Mouse (Mus musculus) hindbrain, embryonic 16.5 days (tissue): ENCODE measurements around the gene Fmod. TPM values are rescaled to one million over a fixed set of nuclear protein-coding genes. Genes with fewer than 3 reads are reported as not detected.
A peak's percentile ranks its signal among the peaks of the same experiment; 100 is the strongest.

ENCODE experiments used
- ATAC-seq: fragments of 200-750 bp; cut with Nextera tagmentation; 2 replicates; pipeline ENCODE4 v1.8.0; 2017; ENCODE audit warnings: moderate TSS enrichment, moderate library complexity
- H3K27ac ChIP-seq: fragments of 300-500 bp; sonication (generic); 2 replicates; pipeline ENCODE4 v1.5.1; 2014; ENCODE audit warnings: low read depth, mild to moderate bottlenecking, control low read depth, low read length, moderate library complexity
- H3K27me3 ChIP-seq: fragments of 300-500 bp; sonication (generic); replicated peaks from 2 replicates; pipeline ENCODE4 v1.6.1; 2014; ENCODE audit warnings: low read length; ENCODE audit not compliant: control insufficient read depth, insufficient read depth
- H3K36me3 ChIP-seq: fragments of 300-500 bp; sonication (generic); 2 replicates; pipeline ENCODE4 v1.6.1; 2014; ENCODE audit warnings: mild to moderate bottlenecking, low read length, moderate library complexity, mixed read lengths; ENCODE audit not compliant: control insufficient read depth, insufficient read depth
- H3K4me1 ChIP-seq: fragments of 300-500 bp; sonication (generic); 2 replicates; pipeline ENCODE4 v1.6.1; 2014; ENCODE audit warnings: low read depth, low read length; ENCODE audit not compliant: control insufficient read depth, insufficient read depth
- H3K4me2 ChIP-seq: fragments of 300-500 bp; sonication (generic); 2 replicates; pipeline ENCODE4 v1.6.1; 2014; ENCODE audit warnings: mild to moderate bottlenecking, low read length, control low read depth, moderate library complexity
- H3K4me3 ChIP-seq: fragments of 300-500 bp; sonication (generic); 2 replicates; pipeline ENCODE4 v1.5.1; 2014; ENCODE audit warnings: mild to moderate bottlenecking, low read length, control low read depth, moderate library complexity
- H3K9ac ChIP-seq: fragments of 300-500 bp; sonication (generic); 2 replicates; pipeline ENCODE4 v1.6.1; 2014; ENCODE audit warnings: low read depth, mild to moderate bottlenecking, control low read depth, low read length, moderate library complexity
- H3K9me3 ChIP-seq: fragments of 300-500 bp; sonication (generic); 2 replicates; pipeline ENCODE4 v1.6.1; 2014; ENCODE audit warnings: mild to moderate bottlenecking, low read length, moderate library complexity; ENCODE audit not compliant: control insufficient read depth
- WGBS: fragments of 180-500 bp; shearing (Covaris S2); extraction: QIAGEN DNeasy Blood & Tissue Kit; methylation state at CpG from one replicate; pipeline ENCODE4 v1.1.7; 2014; 5-methylcytosine and 5-hydroxymethylcytosine counted together
- polyA plus RNA-seq: library from polyadenylated mRNA; unstranded; fragments of >200 nt; fragmentation: Nextera tagmentation; extraction: Ambion mirVana; gene quantifications from 2 replicates; pipeline ENCODE4 v1.2.1, GENCODE M21; 2015

Fmod gene
- polyA plus RNA-seq, 1 experiment from 2014 or later = 11.8 TPM

DNA sequence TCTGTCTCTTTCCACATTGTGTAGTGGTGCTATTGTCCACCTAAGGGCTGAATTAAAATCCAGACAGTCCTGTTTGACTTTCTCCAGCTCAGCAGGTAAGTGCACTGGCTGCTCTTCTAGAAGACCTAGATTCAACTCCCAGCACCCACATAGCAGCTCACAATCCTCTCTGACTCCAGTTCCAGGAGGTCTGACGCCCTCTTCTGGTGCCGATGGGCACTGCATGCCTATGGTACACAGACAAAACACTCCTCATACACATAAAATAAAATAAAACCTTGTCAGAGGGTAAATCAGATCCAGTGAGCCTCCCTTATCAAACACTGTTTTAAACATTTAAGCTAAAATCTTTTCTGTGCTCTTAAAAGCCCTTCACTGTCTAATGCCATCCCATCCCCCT lies 562 bp upstream of the Fmod start:
- Histone ChIP-seq H3K9me3 (no peaks in the 10 kb centered on the region), H3K9ac (no peak overlapping the region), H3K4me1 (no peaks in the 10 kb centered on the region), H3K36me3 (no peaks in the 10 kb centered on the region), H3K27ac (no peak overlapping the region), H3K4me3 (no peak overlapping the region), H3K4me2 (no peak overlapping the region), H3K27me3 (no peaks in the 10 kb centered on the region)
- 50% methylated on average over 2 of the region's 2 CpGs for WGBS
- ATAC-seq = no peak

DNA sequence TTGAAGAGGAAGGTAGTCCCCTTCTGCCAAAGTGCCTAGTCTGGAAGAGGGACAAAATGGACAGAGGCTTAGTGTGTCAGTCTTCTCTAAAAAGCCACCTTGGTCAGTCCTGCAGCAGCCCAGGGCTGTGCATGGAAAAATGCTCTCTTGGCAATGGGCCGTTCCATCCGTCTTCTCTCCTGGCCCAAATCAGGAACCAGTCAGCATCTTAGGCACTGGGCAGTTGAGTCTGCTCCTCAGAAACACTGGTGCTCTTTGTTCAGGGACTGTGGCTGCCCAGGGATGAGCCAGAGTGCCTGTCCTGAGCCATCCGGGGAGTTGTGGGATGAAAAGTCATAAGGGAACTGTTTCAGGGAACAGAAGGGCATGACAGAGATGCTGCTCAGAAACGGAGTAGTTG lies 1.3 kb downstream of the Fmod start:
- Histone ChIP-seq H3K4me2 (no peak overlapping the region), H3K27me3 (no peaks in the 10 kb centered on the region), H3K27ac (no peak overlapping the region), H3K9me3 (no peaks in the 10 kb centered on the region), H3K4me3 (no peak overlapping the region), H3K9ac (no peak overlapping the region), H3K36me3 (no peaks in the 10 kb centered on the region), H3K4me1 (no peaks in the 10 kb centered on the region)
- WGBS = 81% methylated on average over 4 of the region's 4 CpGs
- ATAC-seq = no peak

DNA sequence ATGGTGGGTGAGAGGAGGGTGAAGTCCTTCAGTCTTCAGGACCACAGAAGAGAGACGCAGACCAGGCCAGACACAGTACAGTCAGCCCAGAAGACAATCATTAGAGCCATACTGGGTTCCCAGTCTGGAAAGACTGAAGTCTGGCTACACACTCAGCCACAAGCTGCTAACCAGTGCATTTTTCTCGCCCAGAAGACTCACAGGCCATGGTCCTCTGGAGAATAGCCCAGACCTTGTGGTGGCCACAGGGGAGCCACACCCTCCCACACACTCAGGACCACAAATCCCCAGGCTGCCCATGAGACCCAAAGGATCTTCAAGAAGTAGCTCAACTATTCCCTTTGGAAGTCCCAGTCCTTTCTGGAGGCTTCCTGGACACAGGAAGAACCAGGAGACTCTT lies 2.3 kb downstream of the Fmod start:
- Histone ChIP-seq H3K4me3 (no peak overlapping the region), H3K36me3 (no peaks in the 10 kb centered on the region), H3K9ac (no peak overlapping the region), H3K4me2 (no peak overlapping the region), H3K9me3 (no peaks in the 10 kb centered on the region), H3K27me3 (no peaks in the 10 kb centered on the region), H3K4me1 (no peaks in the 10 kb centered on the region), H3K27ac (no peak overlapping the region)
- WGBS = 84% methylated on average over 2 of the region's 2 CpGs
- no peak for ATAC-seq

DNA sequence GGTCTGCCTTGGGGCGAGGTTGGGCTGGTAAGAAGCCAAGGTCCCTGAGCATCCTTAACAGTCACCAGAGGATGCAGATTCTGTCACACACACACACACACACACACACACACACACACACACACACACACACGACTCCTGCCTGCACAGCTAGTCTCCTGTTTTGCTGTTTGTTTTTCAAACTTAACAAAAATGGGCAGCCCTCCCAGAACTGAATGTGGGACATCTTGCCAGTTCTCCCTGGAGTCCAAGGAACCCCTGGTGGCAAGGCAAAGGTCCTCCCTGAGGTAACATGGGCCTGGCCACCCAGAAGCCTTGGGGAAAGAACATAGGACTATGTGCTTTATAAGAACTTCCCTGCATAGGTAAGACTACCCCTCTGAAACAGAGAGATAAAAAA lies 4.8 kb downstream of the Fmod start:
- H3K4me1 ChIP-seq = peaks cover 5% of the 10 kb centered on the region
- ATAC-seq = no peak
- H3K9me3 ChIP-seq = no peaks in the 10 kb centered on the region
- H3K27ac ChIP-seq = no peak overlapping the region
- no peak overlapping the region for H3K4me3 ChIP-seq
- no peak overlapping the region for H3K4me2 ChIP-seq
- no peak overlapping the region for H3K9ac ChIP-seq
- WGBS = 40% methylated on average over 2 of the region's 2 CpGs
- H3K27me3 ChIP-seq = no peaks in the 10 kb centered on the region
- no peaks in the 10 kb centered on the region for H3K36me3 ChIP-seq

DNA sequence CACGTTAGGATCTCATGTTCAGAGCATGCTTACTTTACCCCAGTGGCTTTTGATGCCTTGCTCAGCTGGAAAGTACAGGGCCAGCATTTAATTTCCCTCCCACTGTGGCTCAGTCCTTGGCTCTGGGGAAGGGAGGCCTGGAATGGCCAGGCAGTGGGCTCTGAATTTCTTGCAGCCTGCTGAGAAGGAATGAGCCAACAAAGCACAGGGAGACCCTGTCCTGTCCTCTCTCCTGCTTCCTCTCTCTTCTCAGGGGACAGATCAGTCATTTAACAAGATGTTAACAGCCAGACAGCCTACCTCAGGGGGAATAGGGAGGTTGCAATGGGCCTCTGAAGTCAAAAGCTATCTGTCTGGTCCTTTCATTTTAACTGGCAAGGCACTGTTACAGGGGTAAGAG lies 5.3 kb downstream of the Fmod start:
- H3K27me3 ChIP-seq = no peaks in the 10 kb centered on the region; the same call in 1 of the 2 replicates
- H3K9ac ChIP-seq = no peak overlapping the region

DNA sequence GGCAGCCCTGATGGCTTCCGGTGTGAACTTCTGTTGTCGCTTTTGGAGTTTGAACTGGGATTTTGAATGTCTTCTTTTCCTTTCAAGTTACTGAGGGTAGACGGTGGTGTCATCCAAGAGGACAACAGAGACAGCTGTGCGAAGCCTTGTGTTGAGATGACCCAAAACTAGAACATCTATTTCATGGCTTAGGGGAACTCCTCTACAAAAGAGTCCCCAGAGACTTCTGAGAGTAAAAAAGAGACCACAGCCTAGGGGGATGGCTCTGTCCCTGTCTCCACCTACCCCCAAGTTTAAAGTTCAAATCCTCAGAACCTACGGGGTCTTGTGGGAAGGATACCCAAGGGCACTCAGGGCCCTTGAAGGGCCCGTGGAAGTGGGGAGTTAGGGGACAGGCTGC lies 7.8 kb downstream of the Fmod start:
- Histone ChIP-seq H3K9me3 (no peaks in the 10 kb centered on the region), H3K27ac (no peak overlapping the region), H3K27me3 (peaks cover 3% of the 10 kb centered on the region; the same call in 1 of the 2 replicates), H3K4me2 (no peak overlapping the region), H3K4me1 (peaks cover 5% of the 10 kb centered on the region), H3K4me3 (no peak overlapping the region), H3K9ac (no peak overlapping the region), H3K36me3 (no peaks in the 10 kb centered on the region)
- no peak for ATAC-seq
- WGBS = 94% methylated on average over 6 of the region's 6 CpGs

More for the DNA sequence above, 5.3 kb downstream of the Fmod start:
- no peak overlapping the region for H3K4me2 ChIP-seq
- H3K4me3 ChIP-seq = no peak overlapping the region
- H3K4me1 ChIP-seq = peaks cover 5% of the 10 kb centered on the region
- WGBS = 7% methylated on average over 1 of the region's 1 CpGs
- no peak overlapping the region for H3K27ac ChIP-seq
- no peak for ATAC-seq
- H3K9me3 ChIP-seq = no peaks in the 10 kb centered on the region
- H3K36me3 ChIP-seq = no peaks in the 10 kb centered on the region

DNA sequence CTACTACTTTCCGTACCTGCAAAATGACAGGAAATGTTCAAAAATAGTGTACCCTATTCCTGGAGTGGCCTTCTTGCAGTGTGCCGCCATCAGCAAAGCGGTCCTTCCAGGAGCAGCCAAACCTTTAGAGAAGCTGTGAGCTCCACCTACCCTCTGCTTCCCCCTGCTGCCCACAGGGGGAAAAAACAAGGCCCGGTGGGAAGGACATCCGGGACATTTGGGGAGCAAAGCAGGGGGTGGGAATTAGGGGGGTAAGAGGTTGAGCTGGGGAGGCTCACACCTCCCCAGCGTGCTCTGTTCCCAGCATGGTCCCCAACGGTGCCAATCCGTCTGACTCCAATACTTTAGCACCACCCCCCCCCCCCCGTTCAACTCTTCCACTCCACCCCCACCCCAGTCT lies 8.9 kb downstream of the Fmod start:
- 5% methylated on average over 6 of the region's 9 CpGs for WGBS
- H3K9ac ChIP-seq = peak overlapping the region; percentile 53; the same call in 1 of the 2 replicates
- H3K27ac ChIP-seq = 0 out of 2 replicates have a peak overlapping the region, but pooled peaks have one; percentile 9
- peaks cover 3% of the 10 kb centered on the region; the same call in 1 of the 2 replicates for H3K27me3 ChIP-seq
- peaks cover 5% of the 10 kb centered on the region for H3K4me1 ChIP-seq
- ATAC-seq = peak; percentile 79
- peak overlapping the region; percentile 58 for H3K4me2 ChIP-seq
- no peaks in the 10 kb centered on the region for H3K9me3 ChIP-seq
- peak overlapping the region; percentile 24 for H3K4me3 ChIP-seq
- H3K36me3 ChIP-seq = no peaks in the 10 kb centered on the region

DNA sequence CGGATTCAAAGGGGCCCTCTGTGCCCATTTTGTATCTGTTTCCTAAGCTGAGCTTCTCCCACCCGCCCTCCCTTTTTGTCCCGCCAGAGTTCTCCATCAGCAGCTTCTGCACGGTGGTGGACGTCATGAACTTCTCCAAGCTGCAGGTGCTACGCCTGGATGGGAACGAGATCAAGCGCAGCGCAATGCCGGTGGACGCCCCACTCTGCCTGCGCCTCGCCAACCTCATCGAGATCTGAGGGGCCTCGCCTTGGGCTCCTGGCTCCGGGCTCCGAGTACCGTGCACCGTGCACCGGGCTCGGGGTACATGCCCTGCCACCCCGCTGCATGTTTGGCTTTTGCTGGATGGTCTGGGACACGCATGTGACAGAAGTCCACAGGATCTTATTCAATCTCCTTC lies 9.3 kb downstream of the Fmod start:
- peak; percentile 32; the same call in 1 of the 2 replicates for ATAC-seq
- WGBS = 24% methylated on average over 22 of the region's 23 CpGs
- Histone ChIP-seq H3K36me3 (no peaks in the 10 kb centered on the region), H3K4me3 (peak overlapping the region; percentile 24; the same call in 1 of the 2 replicates), H3K27ac (no peak overlapping the region), H3K9me3 (no peaks in the 10 kb centered on the region), H3K9ac (peak overlapping the region; percentile 53; the same call in 1 of the 2 replicates), H3K4me1 (peaks cover 5% of the 10 kb centered on the region), H3K4me2 (peak overlapping the region; percentile 58), H3K27me3 (peaks cover 3% of the 10 kb centered on the region; the same call in 1 of the 2 replicates)

DNA sequence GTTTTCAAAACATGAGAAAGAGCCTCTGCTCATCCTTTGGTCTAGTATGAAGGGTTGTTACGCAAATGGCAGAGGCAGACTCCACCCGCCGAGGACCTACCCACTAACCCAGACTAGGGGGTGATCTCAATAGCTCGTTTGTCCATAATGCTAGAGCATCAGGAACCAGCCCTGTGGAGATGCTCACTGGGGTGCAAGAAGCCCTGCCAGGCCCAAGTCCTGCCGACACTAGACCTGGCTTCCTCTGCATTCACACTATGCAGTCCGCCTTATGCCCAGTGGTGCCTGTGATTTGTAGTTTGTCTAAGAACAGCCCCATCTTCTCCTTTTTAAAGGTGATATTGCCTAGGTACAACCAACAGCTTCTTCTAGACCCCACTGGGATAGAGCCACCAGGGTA lies 10.4 kb downstream of the Fmod start:
- Histone ChIP-seq H3K4me2 (no peak overlapping the region), H3K4me3 (no peak overlapping the region), H3K4me1 (peaks cover 5% of the 10 kb centered on the region), H3K27ac (no peak overlapping the region), H3K9ac (no peak overlapping the region), H3K9me3 (no peaks in the 10 kb centered on the region), H3K27me3 (peaks cover 3% of the 10 kb centered on the region; the same call in 1 of the 2 replicates), H3K36me3 (no peaks in the 10 kb centered on the region)
- ATAC-seq = no peak
- WGBS = 85% methylated on average over 6 of the region's 6 CpGs

DNA sequence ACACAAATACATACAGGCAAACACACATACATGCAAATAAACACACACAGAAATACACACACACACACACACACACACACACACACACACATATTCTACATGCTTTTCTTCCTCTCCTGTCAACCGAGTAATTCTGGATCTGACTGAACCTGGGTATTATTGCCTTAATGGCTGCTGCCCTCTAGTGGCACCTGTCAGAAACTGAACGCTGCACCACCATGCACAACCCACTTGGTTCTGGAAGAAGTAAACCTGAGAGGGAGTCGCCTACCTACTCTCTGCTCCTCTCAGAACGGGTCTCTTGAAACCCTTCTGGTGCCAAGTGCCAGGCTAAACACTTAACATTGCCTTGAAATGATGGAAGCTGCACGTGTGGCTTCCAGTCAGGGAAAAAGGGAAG lies 11.7 kb downstream of the Fmod start:
- Histone ChIP-seq H3K9ac (no peak overlapping the region), H3K4me3 (no peak overlapping the region), H3K4me1 (peaks cover 5% of the 10 kb centered on the region), H3K36me3 (no peaks in the 10 kb centered on the region), H3K27ac (no peak overlapping the region), H3K9me3 (no peaks in the 10 kb centered on the region), H3K4me2 (no peak overlapping the region), H3K27me3 (peaks cover 3% of the 10 kb centered on the region; the same call in 1 of the 2 replicates)
- ATAC-seq = peak; percentile 64
- 4% methylated on average over 5 of the region's 5 CpGs for WGBS
